Mouse (Mus musculus): ENCODE results near the gene Agxt.

DNA sequence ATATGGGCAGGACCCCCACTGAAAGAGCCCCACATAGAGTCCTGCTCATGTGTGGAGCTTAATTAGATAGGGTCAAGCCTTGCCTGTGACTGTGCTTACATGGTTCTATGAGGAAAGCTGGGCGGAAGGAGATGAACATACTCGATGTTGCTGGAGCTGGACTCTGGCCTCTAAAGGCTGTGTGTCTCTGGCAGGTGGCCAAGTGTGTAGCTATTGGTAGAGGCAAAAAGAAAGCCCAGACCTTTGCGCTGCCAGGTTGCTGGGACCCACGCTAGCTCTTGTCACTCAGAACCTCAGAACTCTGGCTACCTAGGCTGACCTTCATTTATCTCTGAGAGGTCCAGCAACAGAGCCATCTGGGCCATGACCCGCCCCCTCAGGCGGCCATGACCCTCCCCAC lies 3.5 kb downstream of the Agxt start:
- no peak for TF ChIP-seq POLR2A (IDR thresholded peaks at IDR 0.05; ENCODE audit: borderline replicate concordance, insufficient read depth, low read length)
- no peak for TF ChIP-seq CTCF (IDR thresholded peaks at IDR 0.05; ENCODE audit: borderline replicate concordance, insufficient read depth, low read depth, low read length)
